Mouse (Mus musculus): ENCODE measurements at regions not wholly inside any gene's neighbourhood (a gene's known extent, or its start where the extent isn't known, plus 50 kb on each side); places are given as distances from the start of the nearest gene placed in this dataset.

DNA sequence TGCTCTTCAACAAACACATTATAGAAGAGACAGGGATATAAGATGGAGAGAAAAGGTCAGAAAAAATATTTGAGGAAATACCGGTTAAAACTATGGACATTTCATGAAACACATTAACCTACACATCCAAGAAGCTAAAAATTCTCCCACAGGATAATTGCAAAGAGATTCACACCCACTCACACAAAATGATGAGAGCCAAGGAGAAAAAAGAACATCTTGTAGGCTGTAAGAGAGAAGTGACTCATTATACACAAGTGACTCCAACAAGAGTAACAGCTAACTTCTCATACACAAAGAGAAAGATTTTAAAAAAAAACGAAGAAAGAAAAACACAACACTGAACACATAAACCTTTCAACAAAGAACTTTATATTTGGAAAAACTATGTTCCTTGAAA lies 658.3 kb upstream of the Kirrel3 start:
- H3K4me2 ChIP-seq (replicated peaks; ENCODE audit: low read depth, low read length) = no peak overlapping the region
- DNase-seq (ENCODE audit: low spot score) = no peak
- no peaks in the 10 kb centered on the region for H3K36me3 ChIP-seq (ENCODE audit: control insufficient read depth, insufficient read depth, low read length)
- H3K4me1 ChIP-seq (replicated peaks; ENCODE audit: control insufficient read depth, insufficient read depth, low read length) = no peaks in the 10 kb centered on the region
- no peak for ATAC-seq (ENCODE audit: low FRiP score)
- no peak overlapping the region for H3K4me3 ChIP-seq (ENCODE audit: low read depth, low read length)
- H3K27ac ChIP-seq (ENCODE audit: low read depth, low read length) = no peak overlapping the region
- no peaks in the 10 kb centered on the region for H3K27me3 ChIP-seq (ENCODE audit: control insufficient read depth, insufficient read depth, low read length)
- no peaks in the 10 kb centered on the region for H3K9me3 ChIP-seq (ENCODE audit: control insufficient read depth, low read length)
- 84% methylated on average over 2 of the region's 2 CpGs for WGBS
- no peak overlapping the region for H3K9ac ChIP-seq (ENCODE audit: low read depth, low read length)

DNA sequence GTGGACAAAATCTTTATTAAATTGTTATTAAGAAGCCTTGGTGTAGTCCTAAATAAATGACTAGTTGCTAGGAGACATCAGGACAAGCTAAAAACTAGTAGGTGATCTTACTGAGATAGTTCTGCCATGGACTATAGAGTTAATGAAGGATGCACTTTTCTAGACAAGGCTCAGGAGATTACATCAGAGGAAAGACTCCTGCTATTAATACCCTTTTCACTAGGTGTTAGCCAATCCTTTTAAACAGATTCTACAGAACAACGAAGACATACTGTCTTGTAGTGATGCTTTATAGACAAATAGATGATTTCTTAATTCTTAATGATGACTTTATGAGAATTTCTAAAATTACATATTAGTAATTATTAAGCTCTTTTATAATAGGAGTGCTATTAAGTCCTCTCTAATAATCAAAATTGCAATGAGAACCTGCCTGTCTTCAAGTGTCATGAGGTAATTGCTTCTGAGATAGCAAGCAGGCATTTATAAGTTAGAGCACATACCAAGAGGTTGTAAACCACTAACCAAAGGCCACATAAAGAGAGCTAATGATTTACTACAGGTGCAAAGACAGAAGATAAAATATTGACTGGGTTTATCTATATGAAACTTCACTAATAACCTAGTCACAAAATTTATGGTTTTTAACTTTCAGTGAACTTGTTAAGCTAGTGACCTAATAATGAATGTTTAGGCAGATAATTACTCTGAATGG lies 647.9 kb upstream of the Kirrel3 start:
- no peaks in the 10 kb centered on the region for H3K4me1 ChIP-seq (replicated peaks; ENCODE audit: control insufficient read depth, insufficient read depth, low read length)
- DNase-seq (ENCODE audit: low spot score) = no peak
- no peak overlapping the region for H3K27ac ChIP-seq (ENCODE audit: low read depth, low read length)
- H3K9me3 ChIP-seq (ENCODE audit: control insufficient read depth, low read length) = no peaks in the 10 kb centered on the region
- H3K9ac ChIP-seq (ENCODE audit: low read depth, low read length) = no peak overlapping the region
- no peaks in the 10 kb centered on the region for H3K27me3 ChIP-seq (ENCODE audit: control insufficient read depth, insufficient read depth, low read length)
- no peak overlapping the region for H3K4me2 ChIP-seq (replicated peaks; ENCODE audit: low read depth, low read length)
- no peak overlapping the region for H3K4me3 ChIP-seq (ENCODE audit: low read depth, low read length)
- ATAC-seq (ENCODE audit: low FRiP score) = no peak
- no peaks in the 10 kb centered on the region for H3K36me3 ChIP-seq (ENCODE audit: control insufficient read depth, insufficient read depth, low read length)
- WGBS = 79% methylated on average over 1 of the region's 1 CpGs

DNA sequence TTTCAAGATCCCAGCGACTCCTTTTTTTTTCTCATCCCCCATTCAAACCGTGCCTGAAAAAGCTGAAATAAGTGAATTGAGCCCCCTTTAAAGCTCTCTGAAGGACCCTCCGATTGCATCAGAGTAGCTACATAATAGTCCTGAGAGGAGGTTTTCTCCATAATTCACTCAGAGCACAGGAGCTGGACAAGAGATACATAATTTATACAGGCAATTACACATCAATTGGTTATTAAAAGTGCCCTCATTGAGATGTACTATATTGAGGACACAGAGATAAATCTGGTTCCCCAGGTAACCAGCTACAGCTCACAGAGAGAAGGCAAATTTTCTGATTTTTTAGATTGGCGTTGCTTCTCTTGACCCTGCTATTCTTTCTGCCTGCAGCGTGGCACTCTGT lies 636.1 kb upstream of the Kirrel3 start:
- Histone ChIP-seq H3K4me1 (replicated peaks; ENCODE audit: control insufficient read depth, insufficient read depth, low read length) (no peaks in the 10 kb centered on the region), H3K4me3 (ENCODE audit: low read depth, low read length) (no peak overlapping the region), H3K4me2 (replicated peaks; ENCODE audit: low read depth, low read length) (no peak overlapping the region), H3K27me3 (ENCODE audit: control insufficient read depth, insufficient read depth, low read length) (no peaks in the 10 kb centered on the region), H3K9ac (ENCODE audit: low read depth, low read length) (no peak overlapping the region), H3K9me3 (ENCODE audit: control insufficient read depth, low read length) (no peaks in the 10 kb centered on the region), H3K36me3 (ENCODE audit: control insufficient read depth, insufficient read depth, low read length) (no peaks in the 10 kb centered on the region), H3K27ac (ENCODE audit: low read depth, low read length) (no peak overlapping the region)
- 77% methylated on average over 5 of the region's 5 CpGs for WGBS
- no peak for ATAC-seq (ENCODE audit: low FRiP score)
- no peak for DNase-seq (ENCODE audit: low spot score)

DNA sequence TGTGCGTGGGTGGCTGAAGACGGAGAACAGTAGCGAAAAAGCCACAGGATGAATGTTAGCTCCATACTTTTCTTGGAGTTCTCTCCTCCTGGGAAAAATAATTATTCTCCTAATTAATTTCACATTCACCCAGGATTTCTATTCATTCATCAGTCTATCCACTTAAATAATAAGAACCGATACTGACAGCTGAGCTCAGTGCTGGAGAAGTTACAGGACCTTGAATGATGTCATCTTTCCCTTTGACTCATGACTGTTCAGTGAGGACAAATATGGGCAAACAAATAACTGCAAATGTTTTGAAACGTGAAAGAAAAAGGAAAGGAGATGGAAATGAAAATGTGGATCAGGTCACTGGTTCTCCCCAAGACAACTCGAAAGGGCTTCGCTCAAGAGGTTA lies 635.7 kb upstream of the Kirrel3 start:
- DNase-seq (ENCODE audit: low spot score) (no peak), ATAC-seq (ENCODE audit: low FRiP score) (no peak)
- H3K27ac ChIP-seq (ENCODE audit: low read depth, low read length) = no peak overlapping the region
- no peaks in the 10 kb centered on the region for H3K27me3 ChIP-seq (ENCODE audit: control insufficient read depth, insufficient read depth, low read length)
- no peak overlapping the region for H3K4me2 ChIP-seq (replicated peaks; ENCODE audit: low read depth, low read length)
- no peaks in the 10 kb centered on the region for H3K36me3 ChIP-seq (ENCODE audit: control insufficient read depth, insufficient read depth, low read length)
- 87% methylated on average over 7 of the region's 7 CpGs for WGBS
- no peak overlapping the region for H3K9ac ChIP-seq (ENCODE audit: low read depth, low read length)
- H3K4me1 ChIP-seq (replicated peaks; ENCODE audit: control insufficient read depth, insufficient read depth, low read length) = no peaks in the 10 kb centered on the region
- H3K9me3 ChIP-seq (ENCODE audit: control insufficient read depth, low read length) = no peaks in the 10 kb centered on the region
- H3K4me3 ChIP-seq (ENCODE audit: low read depth, low read length) = no peak overlapping the region

DNA sequence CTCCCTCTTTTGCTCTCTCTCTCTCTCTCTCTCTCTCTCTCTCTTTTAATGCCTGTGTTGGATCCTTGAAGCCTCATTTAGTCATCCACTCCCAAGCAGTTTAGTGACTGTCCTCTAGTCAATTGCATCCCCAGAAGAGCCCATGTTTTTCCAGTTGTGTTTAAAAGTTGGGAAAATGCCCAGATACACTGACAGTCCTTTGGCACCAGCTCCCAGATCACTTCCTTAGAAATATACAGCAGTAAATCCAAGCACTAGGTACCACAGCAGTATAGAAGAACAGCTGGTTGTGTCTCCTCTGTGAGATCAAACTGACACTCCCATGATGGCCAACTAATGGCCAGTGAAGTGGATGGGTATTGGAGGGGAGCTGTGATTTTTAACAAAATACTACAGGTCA lies 634.7 kb upstream of the Kirrel3 start:
- ATAC-seq (ENCODE audit: low FRiP score) = no peak
- Histone ChIP-seq H3K4me1 (replicated peaks; ENCODE audit: control insufficient read depth, insufficient read depth, low read length) (no peaks in the 10 kb centered on the region), H3K27ac (ENCODE audit: low read depth, low read length) (no peak overlapping the region)

DNA sequence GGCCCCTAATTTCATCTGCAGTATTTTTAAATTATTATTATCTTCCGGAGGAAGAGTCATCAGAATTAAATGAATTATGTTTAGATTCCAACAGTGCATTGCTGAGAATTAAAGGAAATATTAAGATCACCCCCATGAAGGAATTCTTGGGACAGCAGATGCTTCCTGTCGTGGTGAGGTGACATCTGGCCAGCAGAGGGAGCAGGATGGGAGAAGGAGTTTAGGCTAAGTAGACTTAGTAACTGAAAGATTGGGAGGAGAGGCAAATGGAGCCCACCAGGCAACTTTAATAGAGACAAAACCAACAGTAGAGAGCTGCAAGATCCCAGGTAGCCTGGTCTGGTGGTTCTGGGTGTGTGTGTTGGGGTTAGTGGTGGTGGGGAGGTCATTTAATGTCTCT lies 629.5 kb upstream of the Kirrel3 start:
- no peaks in the 10 kb centered on the region for H3K27me3 ChIP-seq (ENCODE audit: control insufficient read depth, insufficient read depth, low read length)
- WGBS = 47% methylated on average over 2 of the region's 2 CpGs
- H3K4me2 ChIP-seq (replicated peaks; ENCODE audit: low read depth, low read length) = no peak overlapping the region
- no peak overlapping the region for H3K27ac ChIP-seq (ENCODE audit: low read depth, low read length)
- no peaks in the 10 kb centered on the region for H3K9me3 ChIP-seq (ENCODE audit: control insufficient read depth, low read length)
- DNase-seq (ENCODE audit: low spot score) = peak; percentile 46
- no peaks in the 10 kb centered on the region for H3K36me3 ChIP-seq (ENCODE audit: control insufficient read depth, insufficient read depth, low read length)
- H3K4me3 ChIP-seq (ENCODE audit: low read depth, low read length) = no peak overlapping the region
- H3K9ac ChIP-seq (ENCODE audit: low read depth, low read length) = no peak overlapping the region
- ATAC-seq (ENCODE audit: low FRiP score) = no peak
- no peaks in the 10 kb centered on the region for H3K4me1 ChIP-seq (replicated peaks; ENCODE audit: control insufficient read depth, insufficient read depth, low read length)

More for the DNA sequence above, 634.7 kb upstream of the Kirrel3 start:
- H3K9me3 ChIP-seq (ENCODE audit: control insufficient read depth, low read length) = no peaks in the 10 kb centered on the region
- no peak for DNase-seq (ENCODE audit: low spot score)
- H3K4me2 ChIP-seq (replicated peaks; ENCODE audit: low read depth, low read length) = no peak overlapping the region
- H3K36me3 ChIP-seq (ENCODE audit: control insufficient read depth, insufficient read depth, low read length) = no peaks in the 10 kb centered on the region
- H3K4me3 ChIP-seq (ENCODE audit: low read depth, low read length) = no peak overlapping the region
- H3K27me3 ChIP-seq (ENCODE audit: control insufficient read depth, insufficient read depth, low read length) = no peaks in the 10 kb centered on the region
- no peak overlapping the region for H3K9ac ChIP-seq (ENCODE audit: low read depth, low read length)

DNA sequence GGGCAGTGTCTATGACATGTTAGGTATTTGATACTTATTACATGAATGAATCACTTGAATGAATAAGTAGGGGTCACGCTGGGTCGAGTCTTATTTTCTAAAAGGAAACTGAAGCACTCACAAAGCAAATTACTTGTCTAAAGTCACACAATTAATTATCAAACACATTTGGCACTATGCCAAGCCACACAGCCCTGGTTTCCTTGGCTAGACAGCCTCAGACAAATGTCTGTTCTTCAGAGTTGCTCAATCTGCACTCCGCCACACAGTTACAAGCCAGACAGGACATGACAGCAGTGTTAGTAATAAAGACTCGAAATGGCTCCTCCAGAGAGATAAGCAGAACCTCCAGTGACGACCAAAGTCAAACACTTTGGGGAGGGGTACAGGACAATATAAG lies 627.2 kb upstream of the Kirrel3 start:
- Histone ChIP-seq H3K36me3 (ENCODE audit: control insufficient read depth, insufficient read depth, low read length) (no peaks in the 10 kb centered on the region), H3K9ac (ENCODE audit: low read depth, low read length) (no peak overlapping the region), H3K27me3 (ENCODE audit: control insufficient read depth, insufficient read depth, low read length) (no peaks in the 10 kb centered on the region), H3K4me3 (ENCODE audit: low read depth, low read length) (no peak overlapping the region), H3K4me2 (replicated peaks; ENCODE audit: low read depth, low read length) (no peak overlapping the region), H3K9me3 (ENCODE audit: control insufficient read depth, low read length) (no peaks in the 10 kb centered on the region), H3K27ac (ENCODE audit: low read depth, low read length) (no peak overlapping the region), H3K4me1 (replicated peaks; ENCODE audit: control insufficient read depth, insufficient read depth, low read length) (no peaks in the 10 kb centered on the region)
- WGBS = 77% methylated on average over 5 of the region's 5 CpGs
- no peak for ATAC-seq (ENCODE audit: low FRiP score)
- DNase-seq (ENCODE audit: low spot score) = no peak

DNA sequence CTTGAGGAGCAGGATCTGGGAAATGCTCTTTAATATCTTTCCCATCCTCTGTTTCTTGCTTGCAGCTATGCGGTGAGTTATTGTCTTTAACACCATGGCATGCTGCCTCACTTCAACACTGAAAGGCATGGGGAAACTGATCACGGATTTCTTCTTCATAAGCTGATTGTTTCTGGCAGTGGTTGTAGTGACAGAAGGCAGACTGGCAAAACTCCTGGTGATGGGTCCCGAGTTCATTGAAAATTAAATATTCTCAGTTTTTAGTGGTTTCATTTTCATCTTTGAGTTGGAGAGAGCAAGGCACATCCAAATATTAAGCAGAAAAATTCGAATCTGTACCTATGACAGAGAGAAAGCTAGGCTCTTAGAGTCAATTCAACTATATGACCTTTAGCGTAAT lies 617.0 kb upstream of the Kirrel3 start:
- DNase-seq (ENCODE audit: low spot score) (no peak), ATAC-seq (ENCODE audit: low FRiP score) (no peak)
- Histone ChIP-seq H3K27ac (ENCODE audit: low read depth, low read length) (no peak overlapping the region), H3K9me3 (ENCODE audit: control insufficient read depth, low read length) (no peaks in the 10 kb centered on the region), H3K36me3 (ENCODE audit: control insufficient read depth, insufficient read depth, low read length) (no peaks in the 10 kb centered on the region), H3K4me1 (replicated peaks; ENCODE audit: control insufficient read depth, insufficient read depth, low read length) (no peaks in the 10 kb centered on the region), H3K4me2 (replicated peaks; ENCODE audit: low read depth, low read length) (no peak overlapping the region), H3K4me3 (ENCODE audit: low read depth, low read length) (no peak overlapping the region), H3K27me3 (ENCODE audit: control insufficient read depth, insufficient read depth, low read length) (no peaks in the 10 kb centered on the region), H3K9ac (ENCODE audit: low read depth, low read length) (no peak overlapping the region)
- 90% methylated on average over 5 of the region's 5 CpGs for WGBS

DNA sequence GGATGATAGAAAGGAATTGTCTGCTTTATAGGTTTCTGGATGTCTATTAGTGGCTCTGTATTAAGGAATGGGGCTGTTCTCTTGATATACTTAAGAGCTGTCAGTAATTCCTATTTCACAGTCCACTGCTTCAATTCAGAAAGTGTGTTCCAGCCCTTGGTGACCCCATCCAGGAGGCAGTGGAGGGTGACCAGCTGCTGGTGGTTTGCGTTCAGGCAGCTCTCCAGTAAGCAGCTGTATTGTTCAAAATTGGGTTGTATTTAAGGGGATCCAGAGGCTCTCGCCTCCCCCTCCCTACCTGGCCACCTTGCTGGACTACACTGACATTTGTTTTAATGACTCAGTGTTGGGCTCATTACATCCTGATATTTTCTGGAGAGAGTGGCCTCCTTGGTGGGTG lies 598.4 kb upstream of the Kirrel3 start:
- DNase-seq (ENCODE audit: low spot score) (no peak), ATAC-seq (ENCODE audit: low FRiP score) (peak; percentile 66)
- Histone ChIP-seq H3K9me3 (ENCODE audit: control insufficient read depth, low read length) (no peaks in the 10 kb centered on the region), H3K4me3 (ENCODE audit: low read depth, low read length) (no peak overlapping the region), H3K27me3 (ENCODE audit: control insufficient read depth, insufficient read depth, low read length) (no peaks in the 10 kb centered on the region), H3K36me3 (ENCODE audit: control insufficient read depth, insufficient read depth, low read length) (no peaks in the 10 kb centered on the region), H3K27ac (ENCODE audit: low read depth, low read length) (no peak overlapping the region), H3K9ac (ENCODE audit: low read depth, low read length) (no peak overlapping the region), H3K4me2 (replicated peaks; ENCODE audit: low read depth, low read length) (no peak overlapping the region), H3K4me1 (replicated peaks; ENCODE audit: control insufficient read depth, insufficient read depth, low read length) (no peaks in the 10 kb centered on the region)
- WGBS = 43% methylated on average over 2 of the region's 2 CpGs
